10 mouse cellular contexts compared by ENCODE assay signal in genomic region chr11:67581549-67581948, GRCm38 (mm10).
DNase-seq lines count a peak whose midpoint lies in the region; ATAC-seq lines count a peak whose summit lies in the region.
"Had no signal": no experiment of that assay in that cellular context is flagged by ENCODE, and none has a peak within 500 bp of the region (broad histone marks: within the 10 kb centered on the region; RNA-seq: fewer than 3 reads in every experiment).

No protein-coding gene starts in this region.

- H3K9ac ChIP-seq in kidney, embryonic 16.5 days (replicated peaks; ENCODE audit: low read length), result no peak overlapping the region
- H3K9ac ChIP-seq in heart, embryonic 15.5 days, result no peak overlapping the region
- H3K9ac ChIP-seq: forebrain, embryonic 13.5 days; hindbrain, embryonic 12.5 days; liver, embryonic 15.5 days had no signal

- H3K4me3 ChIP-seq in kidney, embryonic 16.5 days (ENCODE audit: low read length), result no peak overlapping the region
- no peak overlapping the region for H3K4me3 ChIP-seq in heart, embryonic 15.5 days
- H3K4me3 ChIP-seq: forebrain, embryonic 13.5 days; hindbrain, embryonic 12.5 days; liver, embryonic 15.5 days had no signal

- no peaks in the 10 kb centered on the region for H3K27me3 ChIP-seq in kidney, embryonic 16.5 days (ENCODE audit: insufficient read depth, low read length)
- no peaks in the 10 kb centered on the region for H3K27me3 ChIP-seq in heart, embryonic 15.5 days
- H3K27me3 ChIP-seq: forebrain, embryonic 13.5 days; hindbrain, embryonic 12.5 days; liver, embryonic 15.5 days had no signal

- H3K9me3 ChIP-seq in kidney, embryonic 16.5 days (ENCODE audit: low read length), result no peaks in the 10 kb centered on the region
- H3K9me3 ChIP-seq in heart, embryonic 15.5 days (replicated peaks), result no peaks in the 10 kb centered on the region
- H3K9me3 ChIP-seq: forebrain, embryonic 13.5 days; hindbrain, embryonic 12.5 days; liver, embryonic 15.5 days had no signal

- WGBS in kidney, embryonic 16.5 days, result 61% methylated on average over 7 of the region's 7 CpGs
- 43% methylated on average over 7 of the region's 7 CpGs for WGBS in heart, embryonic 15.5 days

- DNase-seq in kidney, adult 11 months, result no peak
- peak; percentile 51 for DNase-seq in adipocyte (ENCODE audit: low spot score)
- DNase-seq in ovary, postnatal 36 days (ENCODE audit: low spot score), result peak; percentile 30
- no peak for DNase-seq in frontal cortex, postnatal 14 days (ENCODE audit: low spot score in 2 of 2)
- DNase-seq in frontal cortex, postnatal 10 days (ENCODE audit: low spot score in 2 of 2), result no peak

- H3K4me2 ChIP-seq in kidney, embryonic 16.5 days (replicated peaks; ENCODE audit: low read depth, low read length), result no peak overlapping the region
- H3K4me2 ChIP-seq in heart, embryonic 15.5 days, result no peak overlapping the region
- H3K4me2 ChIP-seq: forebrain, embryonic 13.5 days; hindbrain, embryonic 12.5 days; liver, embryonic 15.5 days had no signal

- peak overlapping the region; percentile 17; the same call in 1 of the 2 replicates for H3K27ac ChIP-seq in kidney, embryonic 16.5 days (ENCODE audit: low read length)
- no peak overlapping the region for H3K27ac ChIP-seq in heart, embryonic 15.5 days
- H3K27ac ChIP-seq: forebrain, embryonic 13.5 days; hindbrain, embryonic 12.5 days; liver, embryonic 15.5 days had no signal

- H3K36me3 ChIP-seq in kidney, embryonic 16.5 days (ENCODE audit: insufficient read depth, low read length), result no peaks in the 10 kb centered on the region
- no peaks in the 10 kb centered on the region for H3K36me3 ChIP-seq in heart, embryonic 15.5 days
- H3K36me3 ChIP-seq: hindbrain, embryonic 12.5 days; liver, embryonic 15.5 days had no signal

- ATAC-seq in kidney, embryonic 16.5 days (ENCODE audit: low FRiP score, low TSS enrichment), result no peak
- ATAC-seq in heart, embryonic 15.5 days (replicated peaks; ENCODE audit: insufficient number of reproducible peaks, insufficient read depth, low FRiP score, low read depth), result peak; percentile 40; the same call in 1 of the 2 replicates
- ATAC-seq: forebrain, embryonic 13.5 days had no signal

- H3K4me1 ChIP-seq in kidney, embryonic 16.5 days (ENCODE audit: insufficient read depth, low read length), result peaks cover 43% of the 10 kb centered on the region
- peaks cover 29% of the 10 kb centered on the region for H3K4me1 ChIP-seq in heart, embryonic 15.5 days (replicated peaks)
- H3K4me1 ChIP-seq: forebrain, embryonic 13.5 days had no signal

Comparison
In these comparisons a context has a peak if more than half of its experiments do, and no peak if none do; other contexts are left out.
1. DNase-seq: peak in adipocyte (single experiment) and ovary, postnatal 36 days (single experiment); none in kidney, adult 11 months (single experiment), frontal cortex, postnatal 14 days (0 of 2) and frontal cortex, postnatal 10 days (0 of 2).